8 mouse cellular contexts compared by ENCODE assay signal in the genomic region with DNA sequence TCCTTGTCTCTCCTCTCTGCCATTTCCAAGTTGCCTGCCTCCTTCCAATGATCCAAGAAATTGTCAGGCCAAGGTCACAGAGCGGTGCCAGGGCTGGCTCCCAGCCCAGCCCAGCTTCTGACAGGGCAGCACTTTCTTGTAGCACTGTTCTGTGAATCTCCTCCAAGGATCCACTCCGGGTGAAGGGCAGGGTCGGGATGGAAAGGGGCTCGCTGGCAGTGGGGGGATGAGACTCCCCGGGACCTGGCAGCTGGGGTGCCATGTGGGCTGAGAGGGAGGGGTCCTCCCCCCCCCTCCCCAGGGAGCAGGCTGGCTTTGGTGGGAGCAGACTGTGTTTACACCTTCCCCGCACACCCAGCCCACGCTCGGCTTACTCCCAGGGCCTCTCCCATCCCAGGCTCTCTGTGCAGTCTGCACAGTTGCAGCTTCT. TPM values are rescaled to one million over a fixed set of nuclear protein-coding genes. Genes with fewer than 3 reads are reported as not detected.
A peak's percentile ranks its signal among the peaks of the same experiment; 100 is the strongest.
DNase-seq lines count a peak whose midpoint lies in the region; ATAC-seq and TF ChIP-seq lines count a peak whose summit lies in the region.

No protein-coding gene starts in this region.

- TF ChIP-seq POLR2A in olfactory bulb, adult 2 months (IDR thresholded peaks at IDR 0.05; ENCODE audit: insufficient read depth, low read depth, low read length), result no peak

- H3K36me3 ChIP-seq in lung, embryonic 14.5 days (ENCODE audit: insufficient read depth), result no peaks in the 10 kb centered on the region
- H3K36me3 ChIP-seq in hindbrain, embryonic 16.5 days (ENCODE audit: control insufficient read depth, insufficient read depth, low read length), result no peaks in the 10 kb centered on the region
- no peaks in the 10 kb centered on the region for H3K36me3 ChIP-seq in liver, postnatal 0 days (replicated peaks; ENCODE audit: insufficient read depth, low read length)

- no peak for ATAC-seq in lung, embryonic 14.5 days (ENCODE audit: insufficient read depth)
- ATAC-seq in hindbrain, embryonic 16.5 days, result no peak; the same call in none of the 2 replicates
- no peak for ATAC-seq in liver, postnatal 0 days

- peaks cover 33% of the 10 kb centered on the region; the same call in 1 of the 2 replicates for H3K4me1 ChIP-seq in lung, embryonic 14.5 days (ENCODE audit: insufficient read depth)
- H3K4me1 ChIP-seq in hindbrain, embryonic 16.5 days (ENCODE audit: control insufficient read depth, insufficient read depth, low read depth, low read length), result peaks cover 53% of the 10 kb centered on the region
- peaks cover 67% of the 10 kb centered on the region for H3K4me1 ChIP-seq in olfactory bulb, adult 2 months (ENCODE audit: control insufficient read depth, insufficient read depth, low read length)
- H3K4me1 ChIP-seq in liver, postnatal 0 days (ENCODE audit: insufficient read depth), result peaks cover 12% of the 10 kb centered on the region

- H3K9ac ChIP-seq in lung, embryonic 14.5 days, result no peak overlapping the region
- peak overlapping the region; percentile 52 for H3K9ac ChIP-seq in hindbrain, embryonic 16.5 days (ENCODE audit: low read depth, low read length)
- no peak overlapping the region for H3K9ac ChIP-seq in liver, postnatal 0 days (replicated peaks)

- no peaks in the 10 kb centered on the region for H3K9me3 ChIP-seq in lung, embryonic 14.5 days (ENCODE audit: low read depth, low read length)
- no peaks in the 10 kb centered on the region for H3K9me3 ChIP-seq in hindbrain, embryonic 16.5 days (ENCODE audit: control insufficient read depth, low read length)
- no peaks in the 10 kb centered on the region for H3K9me3 ChIP-seq in liver, postnatal 0 days (ENCODE audit: low read length)

- no peak overlapping the region for H3K27ac ChIP-seq in lung, embryonic 14.5 days (ENCODE audit: low read depth)
- H3K27ac ChIP-seq in hindbrain, embryonic 16.5 days (ENCODE audit: low read depth, low read length), result peak overlapping the region; percentile 88
- H3K27ac ChIP-seq in olfactory bulb, adult 2 months (ENCODE audit: insufficient read depth, low read depth, low read length), result peak overlapping the region; percentile 52
- H3K27ac ChIP-seq in liver, postnatal 0 days (ENCODE audit: low read depth), result no peak overlapping the region

- WGBS in lung, embryonic 14.5 days, result 35% methylated on average over 8 of the region's 8 CpGs
- WGBS in hindbrain, embryonic 16.5 days, result 25% methylated on average over 8 of the region's 8 CpGs
- 13% methylated on average over 8 of the region's 8 CpGs for WGBS in olfactory bulb, adult 2 months
- WGBS in liver, postnatal 0 days (ENCODE audit: insufficient replicate concordance), result 74% methylated on average over 8 of the region's 8 CpGs

- H3K4me3 ChIP-seq in lung, embryonic 14.5 days (ENCODE audit: low read depth, low read length), result no peak overlapping the region
- no peak overlapping the region for H3K4me3 ChIP-seq in hindbrain, embryonic 16.5 days (ENCODE audit: low read length)
- H3K4me3 ChIP-seq in olfactory bulb, adult 2 months (ENCODE audit: insufficient read depth, low read depth, low read length), result no peak overlapping the region
- no peak overlapping the region for H3K4me3 ChIP-seq in liver, postnatal 0 days (ENCODE audit: low read depth, low read length)

- no peak overlapping the region for H3K4me2 ChIP-seq in lung, embryonic 14.5 days
- peak overlapping the region; percentile 40; the same call in 1 of the 2 replicates for H3K4me2 ChIP-seq in hindbrain, embryonic 16.5 days (ENCODE audit: low read length)
- H3K4me2 ChIP-seq in liver, postnatal 0 days (ENCODE audit: low read depth, low read length), result no peak overlapping the region

- DNase-seq in adrenal gland, adult (ENCODE audit: inconsistent age in 2 of 2, low spot score in 1 of 2), result peak; percentile 89 to 93
- no peak for DNase-seq in adrenal gland, postnatal 4 days (ENCODE audit: low spot score in 2 of 2)
- peak; percentile 30 for DNase-seq in lung, embryonic 14.5 days
- DNase-seq in lung, postnatal 25 days (ENCODE audit: low spot score), result no peak
- no peak for DNase-seq in liver, postnatal 0 days
- no peak for DNase-seq in thymus, postnatal 0 days (ENCODE audit: low spot score)

- no peak for TF ChIP-seq CTCF in lung, embryonic 14.5 days (IDR thresholded peaks at IDR 0.05; ENCODE audit: low read depth)
- no peak for TF ChIP-seq CTCF in olfactory bulb, adult 2 months (IDR thresholded peaks at IDR 0.05; ENCODE audit: insufficient read depth, low read depth, low read length)
- TF ChIP-seq CTCF in liver, postnatal 0 days (IDR thresholded peaks at IDR 0.05; ENCODE audit: low read depth), result no peak

- H3K27me3 ChIP-seq in lung, embryonic 14.5 days (ENCODE audit: insufficient read depth, low read length), result peaks cover 5% of the 10 kb centered on the region; the same call in 1 of the 2 replicates
- no peaks in the 10 kb centered on the region for H3K27me3 ChIP-seq in hindbrain, embryonic 16.5 days (replicated peaks; ENCODE audit: control insufficient read depth, insufficient read depth, low read length)
- 0 out of 2 replicates have a peak, but pooled peaks cover 7% of the 10 kb centered on the region for H3K27me3 ChIP-seq in liver, postnatal 0 days (ENCODE audit: insufficient read depth, low read length)

- no peak for TF ChIP-seq EP300 in liver, postnatal 0 days (IDR thresholded peaks at IDR 0.05; ENCODE audit: low read depth)

RNA-seq across cellular contexts. Expression of a gene that starts 7.8 kb away (rescaled TPM):
- total RNA-seq in adrenal gland, postnatal 4 days (2021), result 10 to 100 TPM; 39.7 to 43.6 TPM
- 9.5 and 10.0 TPM in 2 replicates for polyA plus RNA-seq in lung, embryonic 14.5 days (2014; fragmentation: Nextera tagmentation; extraction: Ambion mirVana)
- 34.4 and 37.4 TPM in 2 replicates for polyA plus RNA-seq in hindbrain, embryonic 16.5 days (2015; fragmentation: Nextera tagmentation; extraction: Ambion mirVana)
- polyA plus RNA-seq in olfactory bulb, adult 2 months (2012; ENCODE audit: insufficient read depth, insufficient read length, low replicate concordance, missing spikeins), result not detected in 2 replicates
- polyA plus RNA-seq in liver, postnatal 0 days (2015; fragmentation: Nextera tagmentation; extraction: Ambion mirVana), result 3.6 and 3.7 TPM in 2 replicates
- polyA plus RNA-seq in thymus, postnatal 0 days (2015; fragmentation: Nextera tagmentation; extraction: Ambion mirVana), result 7.9 and 8.1 TPM in 2 replicates

RNA-seq across cellular contexts. Expression of a gene that starts 8.6 kb away (rescaled TPM):
- total RNA-seq in adrenal gland, postnatal 4 days (2021), result 1 to 10 TPM; 5.2 to 5.5 TPM
- polyA plus RNA-seq in lung, embryonic 14.5 days (2014; fragmentation: Nextera tagmentation; extraction: Ambion mirVana), result 0.53 and 1.6 TPM in 2 replicates
- 3.1 and 4.2 TPM in 2 replicates for polyA plus RNA-seq in hindbrain, embryonic 16.5 days (2015; fragmentation: Nextera tagmentation; extraction: Ambion mirVana)
- not detected in 2 replicates for polyA plus RNA-seq in olfactory bulb, adult 2 months (2012; ENCODE audit: insufficient read depth, insufficient read length, low replicate concordance, missing spikeins)
- 0.32 TPM in 1 of 2 replicates, not detected in the other for polyA plus RNA-seq in liver, postnatal 0 days (2015; fragmentation: Nextera tagmentation; extraction: Ambion mirVana)
- polyA plus RNA-seq in thymus, postnatal 0 days (2015; fragmentation: Nextera tagmentation; extraction: Ambion mirVana), result 0.27 and 0.57 TPM in 2 replicates

RNA-seq across cellular contexts. Expression of a gene that starts 35.1 kb away (rescaled TPM):
- total RNA-seq in adrenal gland, postnatal 4 days (2021), result 10 to 100 TPM; 18.0 TPM
- 8.9 and 9.8 TPM in 2 replicates for polyA plus RNA-seq in lung, embryonic 14.5 days (2014; fragmentation: Nextera tagmentation; extraction: Ambion mirVana)
- polyA plus RNA-seq in hindbrain, embryonic 16.5 days (2015; fragmentation: Nextera tagmentation; extraction: Ambion mirVana), result 1.7 and 2.1 TPM in 2 replicates
- polyA plus RNA-seq in olfactory bulb, adult 2 months (2012; ENCODE audit: insufficient read depth, insufficient read length, low replicate concordance, missing spikeins), result not detected in 2 replicates
- 4.9 and 6.2 TPM in 2 replicates for polyA plus RNA-seq in liver, postnatal 0 days (2015; fragmentation: Nextera tagmentation; extraction: Ambion mirVana)
- polyA plus RNA-seq in thymus, postnatal 0 days (2015; fragmentation: Nextera tagmentation; extraction: Ambion mirVana), result 8.8 and 11.2 TPM in 2 replicates

Comparison
In these comparisons a context has a peak if more than half of its experiments do, and no peak if none do; other contexts are left out.
1. DNase-seq: peak in adrenal gland, adult (2 of 2) and lung, embryonic 14.5 days (single experiment); none in adrenal gland, postnatal 4 days (0 of 2), lung, postnatal 25 days (single experiment), liver, postnatal 0 days (single experiment) and thymus, postnatal 0 days (single experiment).
2. H3K27ac ChIP-seq: peak in hindbrain, embryonic 16.5 days (single experiment) and olfactory bulb, adult 2 months (single experiment); none in lung, embryonic 14.5 days (single experiment) and liver, postnatal 0 days (single experiment).